Mouse (Mus musculus) ES-E14 (cell line): ENCODE data around the gene Atoh1.

Source experiments
- CHD2 ChIP-seq: IDR thresholded peaks from 2 replicates; pipeline ENCODE4 v1.6.1; 2014; ENCODE audit warnings: mild to moderate bottlenecking, low read depth, low read length, inconsistent platforms
- HCFC1 ChIP-seq: IDR thresholded peaks from 2 replicates; pipeline ENCODE4 v1.6.1; 2012; ENCODE audit warnings: low read length, inconsistent platforms, borderline replicate concordance; ENCODE audit not compliant: insufficient read depth
- MAFK ChIP-seq: IDR thresholded peaks from 2 replicates; pipeline ENCODE4 v1.6.1; 2014; ENCODE audit warnings: mild to moderate bottlenecking, low read depth, low read length, inconsistent platforms; ENCODE audit not compliant: insufficient read depth
- ZC3H11A ChIP-seq: IDR thresholded peaks from 2 replicates; pipeline ENCODE4 v1.6.1; 2012; ENCODE audit warnings: low read depth, mild to moderate bottlenecking, inconsistent platforms, low read length, borderline replicate concordance
- ZNF384 ChIP-seq: IDR thresholded peaks from 2 replicates; pipeline ENCODE4 v1.6.1; 2012; ENCODE audit warnings: low read depth, low read length, inconsistent platforms

DNA sequence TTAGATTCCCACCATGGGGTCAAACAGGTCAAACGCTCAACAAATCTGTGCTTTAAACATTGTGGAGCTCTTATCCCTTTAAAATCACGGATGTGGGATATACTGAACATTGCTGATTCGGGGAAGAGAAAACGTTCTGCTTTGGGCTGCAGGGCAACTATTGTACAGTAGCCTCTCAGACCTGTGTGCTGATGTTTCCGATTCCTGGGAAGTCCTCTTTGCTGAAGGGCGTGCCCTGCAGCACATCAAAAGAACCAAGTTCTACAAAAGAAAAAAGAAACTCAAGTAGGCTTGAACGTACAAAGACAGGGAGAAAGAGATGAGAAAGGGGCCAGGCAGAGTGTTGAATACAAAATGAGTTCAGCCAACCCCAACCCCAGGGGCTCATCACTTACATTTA is 34.2 kb upstream of the Atoh1 start:
- TF ChIP-seq ZNF384 (no peak), HCFC1 (no peak), CHD2 (no peak), MAFK (no peak), ZC3H11A (no peak)
